Mouse (Mus musculus): Measurements from ENCODE around the gene Palm. TPM values are rescaled to one million over a fixed set of nuclear protein-coding genes. Genes with fewer than 3 reads are reported as not detected.
A peak's percentile ranks its signal among the peaks of the same experiment; 100 is the strongest.

Gene Palm
- polyA plus RNA-seq, 1 experiment from 2014 or later = 190 TPM

DNA sequence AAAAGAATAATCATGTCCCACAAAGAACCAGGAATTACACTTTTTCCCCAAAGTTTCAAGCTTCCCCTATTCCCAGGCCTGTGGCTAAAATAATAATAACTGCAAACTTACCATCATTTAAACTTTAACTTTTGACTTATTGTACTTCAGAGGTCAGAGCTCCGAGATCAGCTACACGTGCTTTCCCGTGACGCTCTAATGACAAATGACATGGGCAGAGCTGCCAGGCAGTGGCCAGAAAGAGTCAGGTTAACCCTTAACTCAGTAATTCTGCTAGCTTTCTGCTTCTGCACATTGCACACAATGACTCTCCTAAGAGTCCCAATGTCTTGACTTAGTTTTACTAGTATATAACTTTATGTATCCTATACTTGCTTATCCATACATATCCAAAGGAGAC is 24.0 kb upstream of the Palm start:
- Histone ChIP-seq H3K4me3 (ENCODE audit: low read length) (no peak overlapping the region), H3K4me2 (replicated peaks; ENCODE audit: low read depth, low read length) (no peak overlapping the region), H3K4me1 (ENCODE audit: insufficient read depth, low read length) (peaks cover 33% of the 10 kb centered on the region), H3K36me3 (ENCODE audit: insufficient read depth, low read length) (no peaks in the 10 kb centered on the region), H3K9me3 (ENCODE audit: low read length) (0 out of 2 replicates have a peak, but pooled peaks cover 3% of the 10 kb centered on the region), H3K9ac (replicated peaks; ENCODE audit: low read length) (no peak overlapping the region), H3K27me3 (ENCODE audit: insufficient read depth, low read length) (no peaks in the 10 kb centered on the region), H3K27ac (ENCODE audit: low read length) (no peak overlapping the region)
- 14% methylated on average over 4 of the region's 4 CpGs for WGBS
- no peak for ATAC-seq (ENCODE audit: low FRiP score, low TSS enrichment)

DNA sequence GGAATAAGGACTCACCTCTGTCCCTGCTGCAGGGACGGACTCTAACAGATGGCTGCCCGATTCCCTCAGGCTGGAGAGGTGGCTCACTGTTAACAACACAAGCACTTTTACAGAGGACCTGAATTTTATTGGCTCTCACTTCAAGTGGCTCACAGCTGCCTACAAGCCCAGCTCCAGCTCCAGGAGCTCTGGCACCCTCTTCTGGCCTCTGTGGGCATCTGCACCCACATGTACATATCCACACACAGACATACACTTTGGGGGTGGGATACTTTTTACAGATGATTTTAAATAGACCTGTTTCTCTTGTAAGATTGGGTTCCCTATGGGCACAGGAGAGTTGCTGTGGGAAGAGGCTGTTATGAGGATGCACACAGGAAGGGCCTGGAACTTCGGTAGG is 21.1 kb upstream of the Palm start:
- Histone ChIP-seq H3K4me3 (ENCODE audit: low read length) (no peak overlapping the region), H3K9ac (replicated peaks; ENCODE audit: low read length) (no peak overlapping the region), H3K27ac (ENCODE audit: low read length) (no peak overlapping the region), H3K27me3 (ENCODE audit: insufficient read depth, low read length) (no peaks in the 10 kb centered on the region; the same call in 1 of the 2 replicates), H3K4me1 (ENCODE audit: insufficient read depth, low read length) (peaks cover 23% of the 10 kb centered on the region), H3K4me2 (replicated peaks; ENCODE audit: low read depth, low read length) (no peak overlapping the region), H3K9me3 (ENCODE audit: low read length) (peaks cover 8% of the 10 kb centered on the region; the same call in 1 of the 2 replicates), H3K36me3 (ENCODE audit: insufficient read depth, low read length) (no peaks in the 10 kb centered on the region)
- WGBS = 85% methylated on average over 3 of the region's 3 CpGs
- ATAC-seq (ENCODE audit: low FRiP score, low TSS enrichment) = no peak

DNA sequence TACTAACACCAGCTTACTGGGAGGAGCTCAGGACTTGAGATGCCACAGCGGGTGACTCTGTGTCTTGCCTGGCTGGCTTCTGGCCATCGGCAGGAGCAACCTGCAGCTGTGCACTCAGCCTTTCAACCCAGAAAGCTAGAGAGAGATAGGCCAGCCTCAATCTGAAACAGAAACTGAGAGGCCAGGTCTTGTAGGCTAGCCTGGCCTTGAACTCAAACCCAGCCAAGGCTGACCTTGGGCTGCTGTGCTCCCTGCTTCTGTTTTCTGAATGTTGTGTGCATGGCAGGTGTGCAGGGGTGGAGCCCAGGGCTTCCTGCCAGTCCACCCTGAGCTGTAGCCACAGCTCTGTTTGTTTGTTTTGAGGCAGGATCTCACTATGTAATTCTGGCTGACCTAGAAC is 20.2 kb upstream of the Palm start:
- no peak for ATAC-seq (ENCODE audit: low FRiP score, low TSS enrichment)
- H3K4me1 ChIP-seq (ENCODE audit: insufficient read depth, low read length) = peaks cover 21% of the 10 kb centered on the region
- no peaks in the 10 kb centered on the region; the same call in 1 of the 2 replicates for H3K27me3 ChIP-seq (ENCODE audit: insufficient read depth, low read length)
- no peak overlapping the region for H3K27ac ChIP-seq (ENCODE audit: low read length)
- peaks cover 8% of the 10 kb centered on the region; the same call in 1 of the 2 replicates for H3K9me3 ChIP-seq (ENCODE audit: low read length)
- H3K9ac ChIP-seq (replicated peaks; ENCODE audit: low read length) = no peak overlapping the region
- WGBS = 86% methylated on average over 2 of the region's 2 CpGs
- H3K4me2 ChIP-seq (replicated peaks; ENCODE audit: low read depth, low read length) = no peak overlapping the region
- no peak overlapping the region for H3K4me3 ChIP-seq (ENCODE audit: low read length)
- H3K36me3 ChIP-seq (ENCODE audit: insufficient read depth, low read length) = no peaks in the 10 kb centered on the region

DNA sequence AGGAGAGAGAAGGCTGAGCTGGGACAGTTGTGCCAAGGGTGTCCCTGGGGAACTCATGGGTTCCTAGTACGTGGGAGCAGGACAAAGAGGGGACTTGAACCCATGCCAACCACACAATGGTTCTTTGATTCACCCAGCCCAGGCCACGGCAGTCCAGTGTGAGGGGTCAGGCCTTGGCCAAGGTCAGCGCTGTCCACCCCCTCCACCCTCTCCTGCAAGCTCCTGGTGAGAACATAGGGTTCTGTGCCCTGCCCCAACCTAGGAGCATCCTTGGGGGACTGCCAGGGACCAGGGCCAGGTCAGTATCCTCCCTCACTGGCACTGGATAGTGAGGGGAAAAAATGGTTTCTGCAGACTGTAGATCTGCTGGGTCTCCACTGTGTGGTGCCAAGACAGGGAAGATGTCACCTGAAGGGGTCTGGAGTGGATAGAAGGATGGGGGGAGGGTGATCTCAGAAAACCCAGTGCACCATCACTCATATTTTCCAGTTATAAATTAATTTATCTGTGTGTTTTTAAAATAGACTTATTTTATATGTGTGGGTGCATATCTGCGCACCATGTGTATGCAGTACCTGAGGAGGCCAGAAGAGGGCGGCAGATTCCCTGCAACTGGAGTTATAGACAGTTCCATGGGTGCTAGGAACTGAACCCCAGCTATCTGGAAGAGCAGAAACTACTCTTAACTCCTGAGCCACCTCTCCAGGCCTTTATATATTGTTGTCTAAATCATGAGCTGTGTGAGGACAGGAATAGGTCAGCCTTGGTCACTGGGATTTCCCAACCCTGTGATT is 18.7 kb upstream of the Palm start:
- 68% methylated on average over 5 of the region's 5 CpGs for WGBS

DNA sequence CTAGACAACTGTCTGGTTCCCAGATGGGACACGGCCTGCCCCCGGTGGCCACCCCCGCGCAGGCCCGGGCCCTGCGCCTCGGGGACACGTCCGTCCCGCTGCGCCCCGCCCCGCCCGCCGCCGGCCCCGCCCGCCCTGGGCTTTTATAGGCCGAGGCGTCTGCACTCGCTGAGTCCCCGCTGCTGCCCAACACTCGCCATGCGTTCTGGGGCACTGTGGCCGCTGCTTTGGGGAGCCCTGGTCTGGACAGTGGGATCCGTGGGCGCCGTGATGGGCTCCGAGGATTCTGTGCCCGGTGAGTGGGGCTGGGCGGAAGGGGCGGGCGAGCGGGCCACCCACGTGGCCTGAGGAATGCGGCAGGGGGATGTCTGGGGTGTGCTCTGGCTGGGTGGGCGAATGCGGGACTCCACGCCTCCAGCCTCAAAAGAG is 16.3 kb upstream of the Palm start, which contains the start of gene Fstl3:
Fstl3 (plus strand) TSS at position 170 of the 429 bp plus-strand sequence.
- Histone ChIP-seq H3K27me3 (ENCODE audit: insufficient read depth, low read length) (no peaks in the 10 kb centered on the region; the same call in none of the 2 replicates), H3K9me3 (ENCODE audit: low read length) (peaks cover 8% of the 10 kb centered on the region; the same call in 1 of the 2 replicates), H3K4me3 (ENCODE audit: low read length) (peak within 1 kb of the TSS; percentile 59), H3K27ac (ENCODE audit: low read length) (peak within 1 kb of the TSS; percentile 54), H3K4me2 (replicated peaks; ENCODE audit: low read depth, low read length) (peak within 1 kb of the TSS; percentile 79), H3K4me1 (ENCODE audit: insufficient read depth, low read length) (peaks cover 42% of the 10 kb centered on the region), H3K36me3 (ENCODE audit: insufficient read depth, low read length) (no peaks in the 10 kb centered on the region), H3K9ac (replicated peaks; ENCODE audit: low read length) (peak within 1 kb of the TSS; percentile 76)
- WGBS = 2% methylated on average over 38 of the region's 39 CpGs
- no peak for ATAC-seq (ENCODE audit: low FRiP score, low TSS enrichment)

More for the DNA sequence above, 18.7 kb upstream of the Palm start:
- Histone ChIP-seq H3K36me3 (ENCODE audit: insufficient read depth, low read length) (no peaks in the 10 kb centered on the region), H3K27me3 (ENCODE audit: insufficient read depth, low read length) (no peaks in the 10 kb centered on the region; the same call in 1 of the 2 replicates), H3K9me3 (ENCODE audit: low read length) (peaks cover 8% of the 10 kb centered on the region; the same call in 1 of the 2 replicates), H3K9ac (replicated peaks; ENCODE audit: low read length) (no peak overlapping the region), H3K27ac (ENCODE audit: low read length) (no peak overlapping the region), H3K4me3 (ENCODE audit: low read length) (no peak overlapping the region), H3K4me2 (replicated peaks; ENCODE audit: low read depth, low read length) (no peak overlapping the region), H3K4me1 (ENCODE audit: insufficient read depth, low read length) (peaks cover 29% of the 10 kb centered on the region)
- no peak for ATAC-seq (ENCODE audit: low FRiP score, low TSS enrichment)

DNA sequence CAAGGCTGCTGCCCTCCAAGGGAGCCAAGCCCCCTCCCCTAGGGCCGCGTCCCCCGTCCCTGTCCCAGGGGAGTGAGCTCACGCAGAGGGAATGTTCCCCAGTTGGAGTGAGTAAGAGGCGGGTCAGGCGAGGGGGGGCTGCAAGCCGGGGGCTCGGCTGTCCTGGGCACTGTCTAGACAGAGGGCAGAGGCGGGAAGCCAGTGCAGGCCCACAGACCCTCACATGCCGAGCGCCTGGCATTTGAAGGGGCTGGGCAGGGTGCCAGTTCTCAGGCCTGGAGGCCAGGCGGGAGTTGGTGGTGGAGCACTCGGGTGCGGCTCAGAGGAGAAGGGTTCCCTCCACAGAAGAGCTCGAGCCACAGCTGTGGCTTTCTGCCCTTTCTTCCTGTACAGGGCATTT is 15.4 kb upstream of the Palm start:
- Histone ChIP-seq H3K4me3 (ENCODE audit: low read length) (peak overlapping the region; percentile 59), H3K4me2 (replicated peaks; ENCODE audit: low read depth, low read length) (peak overlapping the region; percentile 79), H3K36me3 (ENCODE audit: insufficient read depth, low read length) (no peaks in the 10 kb centered on the region), H3K9ac (replicated peaks; ENCODE audit: low read length) (peak overlapping the region; percentile 55), H3K9me3 (ENCODE audit: low read length) (peaks cover 5% of the 10 kb centered on the region; the same call in 1 of the 2 replicates), H3K27ac (ENCODE audit: low read length) (peak overlapping the region; percentile 54; the same call in 1 of the 2 replicates), H3K27me3 (ENCODE audit: insufficient read depth, low read length) (no peaks in the 10 kb centered on the region; the same call in none of the 2 replicates), H3K4me1 (ENCODE audit: insufficient read depth, low read length) (peaks cover 42% of the 10 kb centered on the region)
- 8% methylated on average over 15 of the region's 15 CpGs for WGBS
- 0 out of 2 replicates have a peak, but pooled peaks have one; percentile 10 for ATAC-seq (ENCODE audit: low FRiP score, low TSS enrichment)

DNA sequence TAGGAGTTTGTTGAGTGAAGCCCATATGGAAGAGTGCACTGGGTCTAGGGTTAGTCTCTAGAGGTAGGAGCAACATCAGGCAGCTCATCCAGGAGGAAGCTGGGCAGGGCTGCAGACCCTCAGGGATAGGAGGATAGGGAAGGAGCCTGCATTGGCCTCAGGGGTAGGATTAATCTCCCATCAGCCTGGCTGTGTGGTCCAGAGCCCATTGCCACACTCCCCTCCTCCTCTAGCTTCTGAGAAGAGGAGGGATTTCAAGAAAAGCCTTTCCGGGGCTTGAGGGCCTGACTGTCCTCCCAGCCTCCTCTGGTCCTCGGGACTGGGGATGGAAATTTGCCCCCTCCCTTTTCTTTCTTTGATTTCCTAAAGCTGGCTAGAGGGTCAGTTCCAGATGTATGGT is 14.2 kb upstream of the Palm start:
- Histone ChIP-seq H3K36me3 (ENCODE audit: insufficient read depth, low read length) (no peaks in the 10 kb centered on the region), H3K4me3 (ENCODE audit: low read length) (no peak overlapping the region), H3K9ac (replicated peaks; ENCODE audit: low read length) (0 out of 2 replicates have a peak overlapping the region, but pooled peaks have one; percentile 13), H3K4me1 (ENCODE audit: insufficient read depth, low read length) (peaks cover 42% of the 10 kb centered on the region), H3K27me3 (ENCODE audit: insufficient read depth, low read length) (no peaks in the 10 kb centered on the region; the same call in none of the 2 replicates), H3K27ac (ENCODE audit: low read length) (peak overlapping the region; percentile 16; the same call in 1 of the 2 replicates), H3K9me3 (ENCODE audit: low read length) (peaks cover 5% of the 10 kb centered on the region; the same call in 1 of the 2 replicates), H3K4me2 (replicated peaks; ENCODE audit: low read depth, low read length) (no peak overlapping the region; the same call in 1 of the 2 replicates)
- 19% methylated on average over 2 of the region's 2 CpGs for WGBS
- ATAC-seq (ENCODE audit: low FRiP score, low TSS enrichment) = no peak

DNA sequence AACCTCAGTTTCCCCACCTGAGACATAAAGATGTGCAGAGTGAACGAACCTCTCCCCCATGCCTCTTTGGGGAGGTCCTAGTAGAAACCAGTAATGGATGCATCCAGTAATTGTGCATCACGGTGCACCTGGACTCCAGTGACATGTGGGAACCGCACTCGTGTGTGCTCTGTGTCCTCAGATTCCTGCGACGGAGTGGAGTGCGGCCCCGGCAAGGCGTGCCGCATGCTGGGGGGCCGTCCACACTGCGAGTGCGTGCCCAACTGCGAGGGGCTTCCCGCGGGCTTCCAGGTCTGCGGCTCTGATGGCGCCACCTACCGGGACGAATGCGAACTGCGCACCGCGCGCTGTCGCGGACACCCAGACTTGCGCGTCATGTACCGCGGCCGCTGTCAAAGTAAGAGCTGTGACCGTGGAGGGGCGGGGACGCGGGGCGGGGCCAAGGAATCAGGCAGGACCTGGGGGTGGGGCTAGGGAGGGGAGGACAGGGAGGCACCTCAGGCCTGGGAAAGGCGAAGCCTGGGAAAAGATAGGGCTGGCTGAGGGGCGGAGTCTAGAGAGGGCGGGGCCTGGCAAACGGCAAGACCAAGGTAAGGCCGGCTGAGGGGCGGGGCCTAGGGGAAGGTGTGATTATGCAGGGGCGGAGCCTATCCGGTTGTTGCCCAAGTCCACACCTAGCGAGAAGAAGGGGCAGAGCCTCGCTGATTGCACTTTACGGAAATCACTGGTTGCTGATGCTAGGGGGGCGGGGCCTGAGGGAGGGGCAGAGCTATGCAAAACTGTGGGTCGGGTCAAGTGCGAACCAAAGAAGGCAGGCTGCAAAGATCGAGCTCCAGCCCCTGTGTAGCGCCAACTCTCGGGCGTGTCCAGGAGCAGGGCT is 13.3 kb upstream of the Palm start:
- 1% methylated on average over 55 of the region's 55 CpGs for WGBS
- peaks cover 2% of the 10 kb centered on the region; the same call in 1 of the 2 replicates for H3K9me3 ChIP-seq (ENCODE audit: low read length)
- peak overlapping the region; percentile 70 for H3K27ac ChIP-seq (ENCODE audit: low read length)
- H3K27me3 ChIP-seq (ENCODE audit: insufficient read depth, low read length) = no peaks in the 10 kb centered on the region; the same call in none of the 2 replicates
- peak overlapping the region; percentile 55 for H3K4me3 ChIP-seq (ENCODE audit: low read length)
- H3K4me2 ChIP-seq (replicated peaks; ENCODE audit: low read depth, low read length) = peak overlapping the region; percentile 94
- H3K9ac ChIP-seq (replicated peaks; ENCODE audit: low read length) = peak overlapping the region; percentile 51; the same call in 1 of the 2 replicates
- peak; percentile 92 for ATAC-seq (ENCODE audit: low FRiP score, low TSS enrichment)
- H3K36me3 ChIP-seq (ENCODE audit: insufficient read depth, low read length) = no peaks in the 10 kb centered on the region
- H3K4me1 ChIP-seq (ENCODE audit: insufficient read depth, low read length) = peaks cover 42% of the 10 kb centered on the region

DNA sequence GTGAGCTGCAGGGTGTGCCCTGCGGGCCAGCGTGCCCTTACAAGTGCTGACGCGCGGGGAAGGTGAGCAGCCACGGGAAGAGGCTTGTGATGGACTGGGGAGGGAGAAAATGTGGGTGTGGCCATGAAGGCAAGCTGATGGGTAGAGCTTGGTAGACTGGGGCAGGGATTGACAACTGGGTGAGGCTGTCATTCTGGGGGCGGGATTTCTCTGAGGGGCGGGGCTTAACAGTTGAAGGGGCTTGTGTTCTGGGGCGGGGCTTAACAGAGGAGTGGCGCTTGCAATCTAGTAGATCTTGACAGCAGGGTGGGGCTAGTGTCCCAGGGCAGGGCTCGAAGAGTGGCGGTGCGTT is 12.7 kb upstream of the Palm start:
- Histone ChIP-seq H3K27ac (ENCODE audit: low read length) (peak overlapping the region; percentile 70), H3K4me2 (replicated peaks; ENCODE audit: low read depth, low read length) (peak overlapping the region; percentile 94), H3K36me3 (ENCODE audit: insufficient read depth, low read length) (no peaks in the 10 kb centered on the region), H3K4me1 (ENCODE audit: insufficient read depth, low read length) (peaks cover 42% of the 10 kb centered on the region), H3K27me3 (ENCODE audit: insufficient read depth, low read length) (no peaks in the 10 kb centered on the region; the same call in none of the 2 replicates), H3K9ac (replicated peaks; ENCODE audit: low read length) (peak overlapping the region; percentile 48; the same call in 1 of the 2 replicates), H3K9me3 (ENCODE audit: low read length) (no peaks in the 10 kb centered on the region), H3K4me3 (ENCODE audit: low read length) (peak overlapping the region; percentile 55)
- no peak; the same call in none of the 2 replicates for ATAC-seq (ENCODE audit: low FRiP score, low TSS enrichment)
- under 1% methylated on average over 13 of the region's 13 CpGs for WGBS

All from kidney, embryonic 16.5 days (tissue).